ENCODE assay signal across 9 mouse cellular contexts in genomic region chr11:107264889-107265615, GRCm38 (mm10).
A peak's percentile ranks its signal among the peaks of the same experiment; 100 is the strongest.
DNase-seq lines count a peak whose midpoint lies in the region; ATAC-seq lines count a peak whose summit lies in the region.
"Had no signal": no experiment of that assay in that cellular context is flagged by ENCODE, and none has a peak within 500 bp of the region (broad histone marks: within the 10 kb centered on the region; RNA-seq: fewer than 3 reads in every experiment).

No protein-coding gene starts in this region.

- ATAC-seq in kidney, embryonic 16.5 days (ENCODE audit: low FRiP score, low TSS enrichment) = no peak

- H3K4me3 ChIP-seq in kidney, embryonic 16.5 days (ENCODE audit: low read length) = no peak overlapping the region
- no peak overlapping the region for H3K4me3 ChIP-seq in brown adipose tissue, adult 24 weeks (ENCODE audit: insufficient read depth, low read depth, low read length)
- H3K4me3 ChIP-seq: midbrain, embryonic 12.5 days had no signal

- no peak overlapping the region for H3K4me2 ChIP-seq in kidney, embryonic 16.5 days (replicated peaks; ENCODE audit: low read depth, low read length)
- H3K4me2 ChIP-seq: midbrain, embryonic 12.5 days had no signal

- no peaks in the 10 kb centered on the region for H3K4me1 ChIP-seq in kidney, embryonic 16.5 days (ENCODE audit: insufficient read depth, low read length)
- 0 out of 2 replicates have a peak, but pooled peaks cover 5% of the 10 kb centered on the region for H3K4me1 ChIP-seq in brown adipose tissue, adult 24 weeks (ENCODE audit: control insufficient read depth, insufficient read depth, insufficient read length, low read length)

- peaks cover 8% of the 10 kb centered on the region; the same call in 1 of the 2 replicates for H3K9me3 ChIP-seq in kidney, embryonic 16.5 days (ENCODE audit: low read length)

- no peak overlapping the region for H3K9ac ChIP-seq in kidney, embryonic 16.5 days (replicated peaks; ENCODE audit: low read length)
- H3K9ac ChIP-seq: midbrain, embryonic 12.5 days had no signal

- no peak overlapping the region for H3K27ac ChIP-seq in kidney, embryonic 16.5 days (ENCODE audit: low read length)
- H3K27ac ChIP-seq in brown adipose tissue, adult 24 weeks (replicated peaks; ENCODE audit: low read depth, low read length) = 0 out of 2 replicates have a peak overlapping the region, but pooled peaks have one; percentile 8
- H3K27ac ChIP-seq: midbrain, embryonic 12.5 days had no signal

- no peaks in the 10 kb centered on the region for H3K27me3 ChIP-seq in kidney, embryonic 16.5 days (ENCODE audit: insufficient read depth, low read length)
- H3K27me3 ChIP-seq: midbrain, embryonic 12.5 days had no signal

- intact Hi-C loops in left cerebral cortex, postnatal 25 days (cut with DNase I) = no loop called here

- DNase-seq in kidney, postnatal 4 days = peak; percentile 30 to 33
- peak; percentile 72 to 78 for DNase-seq in heart, adult 18-20 months
- peak; percentile 76 for DNase-seq in lung, postnatal 10 days
- DNase-seq in spleen, adult 12 weeks (ENCODE audit: low spot score) = no peak
- no peak for DNase-seq in embryo, embryonic 9.5 days (ENCODE audit: extremely low spot score)
- DNase-seq in left cerebral cortex, postnatal 25 days (ENCODE audit: low spot score in 2 of 2) = no peak

- WGBS in kidney, embryonic 16.5 days = 72% methylated on average over 20 of the region's 20 CpGs

- H3K36me3 ChIP-seq in kidney, embryonic 16.5 days (ENCODE audit: insufficient read depth, low read length) = peaks cover 4% of the 10 kb centered on the region; the same call in 1 of the 2 replicates

Comparison
In these comparisons a context has a peak if more than half of its experiments do, and no peak if none do; other contexts are left out.
1. DNase-seq: peak in kidney, postnatal 4 days (2 of 2), heart, adult 18-20 months (2 of 2) and lung, postnatal 10 days (single experiment); none in spleen, adult 12 weeks (single experiment), embryo, embryonic 9.5 days (single experiment) and left cerebral cortex, postnatal 25 days (0 of 2).